Mouse (Mus musculus): ENCODE data around the gene Zfand4. TPM values are rescaled to one million over a fixed set of nuclear protein-coding genes. Genes with fewer than 3 reads are reported as not detected.

The Zfand4 gene
- polyA plus RNA-seq, 1 experiment from 2014 or later, result 4.5 TPM

- Histone ChIP-seq H3K9me3 (replicated peaks) (no peaks in the 10 kb centered on the region), H3K27ac (ENCODE audit: poor library complexity, severe bottlenecking) (no peak overlapping the region), H3K27me3 (replicated peaks) (no peaks in the 10 kb centered on the region), H3K36me3 (no peaks in the 10 kb centered on the region), H3K4me1 (replicated peaks) (peaks cover 17% of the 10 kb centered on the region), H3K4me3 (no peak overlapping the region), H3K9ac (no peak overlapping the region), H3K4me2 (no peak overlapping the region)
- ATAC-seq (ENCODE audit: insufficient number of reproducible peaks, low FRiP score), result no peak
- WGBS, result 85% methylated on average over 3 of the region's 3 CpGs
Observed at GRCm38 (mm10) chr6:116371500-116371899, 107.5 kb downstream of the Zfand4 start.

GRCm38 (mm10) chr6:116374136-116374535, 110.1 kb downstream of the Zfand4 start:
- Histone ChIP-seq H3K27me3 (replicated peaks) (no peaks in the 10 kb centered on the region), H3K4me2 (no peak overlapping the region), H3K4me1 (replicated peaks) (peaks cover 20% of the 10 kb centered on the region), H3K4me3 (no peak overlapping the region), H3K27ac (ENCODE audit: poor library complexity, severe bottlenecking) (no peak overlapping the region), H3K9ac (no peak overlapping the region), H3K36me3 (peaks cover 14% of the 10 kb centered on the region; the same call in 1 of the 2 replicates), H3K9me3 (replicated peaks) (no peaks in the 10 kb centered on the region)
- 92% methylated on average over 1 of the region's 1 CpGs for WGBS
- ATAC-seq (ENCODE audit: insufficient number of reproducible peaks, low FRiP score), result no peak

GRCm38 (mm10) chr6:116374618-116375017, 110.6 kb downstream of the Zfand4 start:
- Histone ChIP-seq H3K4me1 (replicated peaks) (peaks cover 20% of the 10 kb centered on the region), H3K27ac (ENCODE audit: poor library complexity, severe bottlenecking) (no peak overlapping the region), H3K4me3 (no peak overlapping the region), H3K9me3 (replicated peaks) (no peaks in the 10 kb centered on the region), H3K36me3 (peaks cover 14% of the 10 kb centered on the region; the same call in 1 of the 2 replicates), H3K27me3 (replicated peaks) (no peaks in the 10 kb centered on the region), H3K4me2 (no peak overlapping the region), H3K9ac (no peak overlapping the region)
- no peak for ATAC-seq (ENCODE audit: insufficient number of reproducible peaks, low FRiP score)

GRCm38 (mm10) chr6:116378892-116379291, 114.9 kb downstream of the Zfand4 start:
- WGBS, result 73% methylated on average over 7 of the region's 7 CpGs

More at GRCm38 (mm10) chr6:116378892-116379291, 114.9 kb downstream of the Zfand4 start:
- H3K4me2 ChIP-seq, result no peak overlapping the region
- no peaks in the 10 kb centered on the region for H3K9me3 ChIP-seq (replicated peaks)
- ATAC-seq (ENCODE audit: insufficient number of reproducible peaks, low FRiP score), result no peak
- H3K27ac ChIP-seq (ENCODE audit: poor library complexity, severe bottlenecking), result no peak overlapping the region
- no peak overlapping the region for H3K4me3 ChIP-seq
- no peak overlapping the region for H3K9ac ChIP-seq
- peaks cover 14% of the 10 kb centered on the region; the same call in 1 of the 2 replicates for H3K36me3 ChIP-seq
- peaks cover 13% of the 10 kb centered on the region; the same call in 1 of the 2 replicates for H3K4me1 ChIP-seq (replicated peaks)
- H3K27me3 ChIP-seq (replicated peaks), result no peaks in the 10 kb centered on the region

Other genes with a start within 250 kb of the Zfand4 start
- gene Tmcc1, start 70.7 kb upstream of the Zfand4 start, polyA plus RNA-seq (2016; fragmentation: Nextera tagmentation; extraction: Ambion mirVana), result 11.0 and 13.1 TPM in 2 replicates
- gene Washc2, start 56.2 kb upstream of the Zfand4 start, polyA plus RNA-seq (2016; fragmentation: Nextera tagmentation; extraction: Ambion mirVana), result 39.6 and 42.1 TPM in 2 replicates
- 35.3 and 35.7 TPM in 2 replicates for gene March8, start 73.8 kb downstream of the Zfand4 start, polyA plus RNA-seq (2016; fragmentation: Nextera tagmentation; extraction: Ambion mirVana)
- 2.6 and 2.7 TPM in 2 replicates for gene Alox5, start 197.0 kb downstream of the Zfand4 start, polyA plus RNA-seq (2016; fragmentation: Nextera tagmentation; extraction: Ambion mirVana)
- gene Olfr211, start 224.9 kb downstream of the Zfand4 start, polyA plus RNA-seq (2016; fragmentation: Nextera tagmentation; extraction: Ambion mirVana), result not detected in 2 replicates
- gene Olfr212, start 242.3 kb downstream of the Zfand4 start, polyA plus RNA-seq (2016; fragmentation: Nextera tagmentation; extraction: Ambion mirVana), result not detected in 2 replicates

Data from heart, embryonic 12.5 days (tissue).